Mouse (Mus musculus): ENCODE results near the gene Gpc4. TPM values are rescaled to one million over a fixed set of nuclear protein-coding genes. Genes with fewer than 3 reads are reported as not detected.
A peak's percentile ranks its signal among the peaks of the same experiment; 100 is the strongest.

Gpc4 gene
- total RNA-seq, 2 experiments from 2014 or later: 28.6 to 38.7 TPM

- DNase-seq: no peak
- intact Hi-C loops (cut with DNase I): no loop called here
Measured at GRCm38 (mm10) chrX:52052011-52052410, 113.0 kb downstream of the Gpc4 start.

GRCm38 (mm10) chrX:52050941-52051340, 114.1 kb downstream of the Gpc4 start:
- DNase-seq: no peak
- intact Hi-C loops (cut with DNase I): no loop called here

- no peak for DNase-seq
- intact Hi-C loops (cut with DNase I): no loop called here
Measured at GRCm38 (mm10) chrX:52039875-52040274, 125.2 kb downstream of the Gpc4 start.

- intact Hi-C loops (cut with DNase I): no loop called here
Measured at GRCm38 (mm10) chrX:52030146-52030545, 134.9 kb downstream of the Gpc4 start.

GRCm38 (mm10) chrX:52017660-52018059, 147.4 kb downstream of the Gpc4 start:
- DNase-seq: peak in 1 of 2 experiments; percentile 15
- intact Hi-C loops (cut with DNase I): no loop called here

More at GRCm38 (mm10) chrX:52030146-52030545, 134.9 kb downstream of the Gpc4 start:
- no peak for DNase-seq

Other genes starting within 250 kb of the Gpc4 start
- not detected for gene 1700080O16Rik, start 192.5 kb downstream of the Gpc4 start, total RNA-seq (2021)

Data from gastrocnemius, postnatal 36 days (tissue).